Mouse (Mus musculus) kidney, adult 8-10 months (tissue): ENCODE measurements around the gene Fam49a.
A peak's percentile ranks its signal among the peaks of the same experiment; 100 is the strongest.

Source experiments
- DNase-seq, 2 experiments: peaks; one replicate each; pipeline ENCODE4 v3.0.0; 2022

Gene Fam49a

DNA sequence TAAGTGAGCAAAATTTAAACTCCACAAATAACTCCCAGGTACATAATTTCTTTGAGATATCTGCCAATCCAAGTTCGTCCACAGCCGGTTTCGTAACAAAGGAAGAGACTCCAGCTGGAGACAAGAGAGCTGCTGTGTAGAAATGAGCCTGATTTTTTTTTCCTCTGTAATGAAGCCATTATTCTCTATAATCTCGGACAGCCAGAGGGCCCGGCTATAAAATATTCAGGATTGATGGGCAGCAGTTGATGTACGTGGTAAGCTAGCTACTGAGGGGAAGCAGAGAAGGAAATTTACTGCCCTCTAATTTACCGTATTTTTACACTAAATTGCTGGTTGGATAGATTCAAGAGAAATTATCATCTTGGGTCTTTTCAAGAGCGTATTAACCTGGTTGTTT, 102.3 kb downstream of the Fam49a start:
- no peak for DNase-seq

GRCm38 (mm10) chr12:12367423-12367822, 105.5 kb downstream of the Fam49a start:
- no peak for DNase-seq

DNA sequence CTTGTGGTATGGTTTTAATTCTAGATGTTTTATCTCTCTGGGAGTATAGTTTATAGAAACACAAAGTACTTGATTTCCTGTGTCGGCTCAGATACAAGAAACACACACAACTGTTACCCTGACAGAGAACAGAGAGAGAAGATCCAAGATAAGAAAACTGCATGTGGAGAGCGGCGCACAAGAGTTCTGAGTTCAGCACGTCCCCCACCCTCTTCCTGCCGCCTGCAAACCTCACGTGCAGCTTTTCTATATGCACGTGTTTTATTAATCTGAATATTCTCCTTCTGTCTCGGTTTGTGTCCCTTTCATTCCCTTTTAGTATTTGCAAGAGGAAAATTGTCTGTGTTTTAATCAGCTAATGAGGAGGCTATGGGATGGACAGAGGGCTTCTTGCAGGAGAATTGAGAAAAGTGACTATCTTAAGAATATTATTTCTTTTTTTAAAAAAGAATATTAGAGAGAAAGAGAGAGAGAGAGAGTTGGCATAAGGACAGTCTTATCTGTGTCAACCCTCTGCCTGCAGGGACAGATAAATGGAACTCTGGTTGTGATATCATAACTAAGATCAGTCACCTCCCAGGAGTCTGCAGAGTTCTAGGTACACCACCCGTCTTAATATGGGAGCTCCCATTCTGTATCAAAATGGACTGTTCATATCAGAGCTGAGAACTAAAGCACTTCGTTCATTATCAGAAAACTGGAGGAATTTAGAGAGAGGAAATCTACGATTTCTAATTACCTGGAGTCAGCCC, 111.3 kb downstream of the Fam49a start:
- DNase-seq, result no peak

DNA sequence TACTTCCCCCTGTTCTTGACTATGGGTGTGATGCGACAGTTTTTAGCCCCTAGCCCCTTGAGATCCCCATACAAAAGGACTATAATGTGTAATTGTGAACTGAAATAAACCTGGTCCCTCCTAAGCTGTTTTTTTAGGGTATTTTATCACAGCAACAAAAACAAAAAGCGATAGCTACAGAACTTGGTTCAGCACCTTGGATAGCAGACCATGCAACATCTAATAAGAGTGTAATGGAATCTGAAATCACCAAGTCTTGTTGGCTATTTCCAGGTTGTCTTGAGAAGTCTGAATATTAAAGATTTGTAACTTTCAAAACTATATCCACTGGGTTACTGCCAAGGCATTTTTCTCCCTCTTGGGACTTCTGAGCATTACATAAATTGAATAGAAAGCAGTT, 117.1 kb downstream of the Fam49a start:
- no peak for DNase-seq

- DNase-seq, result no peak
Observed at GRCm38 (mm10) chr12:12389271-12389670, 127.3 kb downstream of the Fam49a start.

GRCm38 (mm10) chr12:12396224-12396623, 134.3 kb downstream of the Fam49a start:
- peak; percentile 9 to 46 for DNase-seq

- peak; percentile 36 to 38 for DNase-seq
Observed at GRCm38 (mm10) chr12:12401051-12401465, 139.1 kb downstream of the Fam49a start.

DNA sequence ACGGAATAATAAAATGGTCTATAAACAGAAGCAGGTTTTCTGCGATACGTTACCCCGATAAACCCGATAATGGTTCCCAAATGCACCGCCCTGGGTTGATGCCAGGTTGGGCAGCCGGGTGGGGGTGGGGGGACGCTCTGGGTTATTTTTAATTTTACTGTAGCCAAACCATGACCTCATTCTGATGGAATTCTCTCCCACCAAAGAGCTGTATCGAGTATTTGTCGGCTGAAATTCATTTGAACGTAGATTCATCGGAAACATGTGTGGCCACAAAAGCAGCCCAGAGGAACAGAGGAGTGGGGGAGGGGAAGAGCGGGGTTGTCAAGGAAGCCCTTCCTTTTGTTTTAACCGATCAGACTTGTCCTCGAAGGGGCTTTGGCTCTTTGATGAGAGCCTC, 139.6 kb downstream of the Fam49a start:
- DNase-seq, result no peak

GRCm38 (mm10) chr12:12405491-12406110, 143.7 kb downstream of the Fam49a start:
- DNase-seq, result peak in 1 of 2 experiments; percentile 4

GRCm38 (mm10) chr12:12409044-12409443, 147.1 kb downstream of the Fam49a start:
- no peak for DNase-seq

- DNase-seq, result peak; percentile 54 to 84
Observed at GRCm38 (mm10) chr12:12412674-12413073, 150.7 kb downstream of the Fam49a start.

- no peak for DNase-seq
Observed at GRCm38 (mm10) chr12:12420423-12420822, 158.5 kb downstream of the Fam49a start.

- DNase-seq, result peak; percentile 59 to 76
Observed at GRCm38 (mm10) chr12:12420841-12421579, 159.1 kb downstream of the Fam49a start.

- no peak for DNase-seq
Observed at GRCm38 (mm10) chr12:12421580-12421878, 159.6 kb downstream of the Fam49a start.

GRCm38 (mm10) chr12:12425188-12425587, 163.2 kb downstream of the Fam49a start:
- DNase-seq, result no peak

GRCm38 (mm10) chr12:12427285-12427684, 165.3 kb downstream of the Fam49a start:
- DNase-seq, result no peak

- DNase-seq, result no peak
Observed at GRCm38 (mm10) chr12:12428886-12429285, 166.9 kb downstream of the Fam49a start.
